Mouse (Mus musculus) monocyte, adult 5-6 weeks (primary cell): ENCODE results near the gene Cadm1. TPM values are rescaled to one million over a fixed set of nuclear protein-coding genes. Genes with fewer than 3 reads are reported as not detected.

Experiments used
- ATAC-seq: fragments of 153-309, 156-312 bp; replicated peaks from 2 replicates; pipeline ENCODE4 v1.8.0; 2017; ENCODE audit warnings: mild to moderate bottlenecking; ENCODE audit not compliant: low TSS enrichment, insufficient number of reproducible peaks, severe bottlenecking, poor library complexity, low FRiP score
- total RNA-seq: library from RNA; stranded (forward); fragments of 200-1000, 200-491, 200-594 nt; gene quantifications from 3 replicates; pipeline ENCODE4 v1.2.3, GENCODE M21; 2017

The Cadm1 gene
- total RNA-seq, 1 experiment from 2014 or later: 1.3 TPM

GRCm38 (mm10) chr9:47545245-47545644 is 15.3 kb downstream of the Cadm1 start:
- no peak for ATAC-seq

- ATAC-seq: no peak
These were observed 15.7 kb downstream of the Cadm1 start for GRCm38 (mm10) chr9:47545667-47546066.

GRCm38 (mm10) chr9:47548402-47548801 is 18.4 kb downstream of the Cadm1 start:
- ATAC-seq: no peak

GRCm38 (mm10) chr9:47548916-47549315 is 18.9 kb downstream of the Cadm1 start:
- ATAC-seq: no peak

- no peak for ATAC-seq
These were observed 23.1 kb downstream of the Cadm1 start for GRCm38 (mm10) chr9:47552960-47553575.

- ATAC-seq: no peak
These were observed 30.8 kb downstream of the Cadm1 start for GRCm38 (mm10) chr9:47560726-47561125.

GRCm38 (mm10) chr9:47561596-47561995 is 31.6 kb downstream of the Cadm1 start:
- ATAC-seq: no peak

GRCm38 (mm10) chr9:47565088-47565487 is 35.1 kb downstream of the Cadm1 start:
- no peak for ATAC-seq

- ATAC-seq: no peak
These were observed 37.9 kb downstream of the Cadm1 start for GRCm38 (mm10) chr9:47567873-47568272.

- ATAC-seq: no peak
These were observed 40.2 kb downstream of the Cadm1 start for GRCm38 (mm10) chr9:47570184-47570583.

GRCm38 (mm10) chr9:47571461-47571860 is 41.5 kb downstream of the Cadm1 start:
- no peak for ATAC-seq

GRCm38 (mm10) chr9:47572132-47572531 is 42.2 kb downstream of the Cadm1 start:
- no peak for ATAC-seq

GRCm38 (mm10) chr9:47573456-47573855 is 43.5 kb downstream of the Cadm1 start:
- no peak for ATAC-seq

GRCm38 (mm10) chr9:47574710-47575414 is 44.9 kb downstream of the Cadm1 start:
- ATAC-seq: no peak

- no peak for ATAC-seq
These were observed 45.8 kb downstream of the Cadm1 start for GRCm38 (mm10) chr9:47575764-47576163.

- ATAC-seq: no peak
These were observed 49.5 kb downstream of the Cadm1 start for GRCm38 (mm10) chr9:47579464-47579863.

- no peak for ATAC-seq
These were observed 51.8 kb downstream of the Cadm1 start for GRCm38 (mm10) chr9:47581576-47582365.

GRCm38 (mm10) chr9:47583241-47583640 is 53.3 kb downstream of the Cadm1 start:
- no peak for ATAC-seq

- no peak for ATAC-seq
These were observed 56.2 kb downstream of the Cadm1 start for GRCm38 (mm10) chr9:47586176-47586575.

- ATAC-seq: no peak
These were observed 56.9 kb downstream of the Cadm1 start for GRCm38 (mm10) chr9:47586839-47587238.
